In the genomic region with DNA sequence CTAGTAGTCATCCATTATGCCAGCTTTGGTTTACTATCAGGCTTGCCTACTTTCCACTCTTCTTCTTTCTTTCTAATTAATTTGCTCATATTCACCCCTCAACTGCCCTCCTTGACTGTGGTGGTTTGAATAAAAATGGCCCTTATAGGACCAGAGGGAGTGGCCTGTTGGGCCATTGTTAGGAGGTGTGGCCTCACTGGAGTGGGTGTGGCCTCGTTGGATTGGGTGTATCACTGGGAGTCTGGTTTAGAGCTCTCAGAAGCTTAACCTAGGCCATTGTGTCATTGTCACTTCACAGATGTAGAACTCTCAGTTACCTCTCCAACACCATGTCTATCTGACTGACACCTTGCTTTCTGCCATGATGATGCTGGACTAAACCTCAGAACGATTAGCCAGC, we compare ENCODE assay signal across 21 mouse cellular contexts. TPM values are rescaled to one million over a fixed set of nuclear protein-coding genes. Genes with fewer than 3 reads are reported as not detected.
DNase-seq lines count a peak whose midpoint lies in the region; ATAC-seq and TF ChIP-seq lines count a peak whose summit lies in the region.
"Had no signal": no experiment of that assay in that cellular context is flagged by ENCODE, and none has a peak within 500 bp of the region (broad histone marks: within the 10 kb centered on the region; RNA-seq: fewer than 3 reads in every experiment).

No protein-coding gene starts in this region.

- no peak overlapping the region for H3K9ac ChIP-seq in liver, postnatal 0 days (replicated peaks)
- H3K9ac ChIP-seq in midbrain, embryonic 16.5 days (ENCODE audit: low read depth, low read length): no peak overlapping the region
- H3K9ac ChIP-seq: embryonic facial prominence, embryonic 12.5 days; forebrain, embryonic 12.5 days had no signal

- DNase-seq in liver: peak; percentile 17
- DNase-seq in liver, postnatal 0 days: no peak
- peak; percentile 45 for DNase-seq in ES-CJ7 (ENCODE audit: low read depth, low spot score)
- DNase-seq in ZHBTc4 (ENCODE audit: low read depth, low spot score): peak; percentile 75
- DNase-seq in heart, adult 18-20 months: no peak
- DNase-seq: adrenal gland, adult 8-10 months; adrenal gland, postnatal 14 days; adrenal gland, postnatal 36 days; cerebellum, adult 11-12 months; cerebellum, adult 2 months; cerebellum, adult 9-10 months; cerebellum, postnatal 10 days; cerebellum, postnatal 25 days had no signal

- no peak overlapping the region for H3K4me3 ChIP-seq in liver, postnatal 0 days (ENCODE audit: low read depth, low read length)
- no peak overlapping the region for H3K4me3 ChIP-seq in midbrain, embryonic 16.5 days (ENCODE audit: low read depth, low read length)
- H3K4me3 ChIP-seq: embryonic facial prominence, embryonic 10.5 days; embryonic facial prominence, embryonic 12.5 days; forebrain, embryonic 12.5 days had no signal

- WGBS in liver, postnatal 0 days (ENCODE audit: insufficient replicate concordance): 51% methylated on average over 2 of the region's 2 CpGs
- 85% methylated on average over 2 of the region's 2 CpGs for WGBS in midbrain, embryonic 16.5 days

- no peaks in the 10 kb centered on the region for H3K36me3 ChIP-seq in liver, postnatal 0 days (replicated peaks; ENCODE audit: insufficient read depth, low read length)
- H3K36me3 ChIP-seq in midbrain, embryonic 16.5 days (ENCODE audit: control insufficient read depth, insufficient read depth, low read length): no peaks in the 10 kb centered on the region
- H3K36me3 ChIP-seq: embryonic facial prominence, embryonic 10.5 days; embryonic facial prominence, embryonic 12.5 days; forebrain, embryonic 12.5 days had no signal

- H3K4me2 ChIP-seq in liver, postnatal 0 days (ENCODE audit: low read depth, low read length): no peak overlapping the region
- H3K4me2 ChIP-seq in midbrain, embryonic 16.5 days (ENCODE audit: low read length): no peak overlapping the region
- H3K4me2 ChIP-seq: embryonic facial prominence, embryonic 12.5 days; forebrain, embryonic 12.5 days had no signal

- no peak overlapping the region for H3K27ac ChIP-seq in liver, postnatal 0 days (ENCODE audit: low read depth)
- H3K27ac ChIP-seq in midbrain, embryonic 16.5 days (ENCODE audit: low read length): no peak overlapping the region
- H3K27ac ChIP-seq: embryonic facial prominence, embryonic 10.5 days; embryonic facial prominence, embryonic 12.5 days; forebrain, embryonic 12.5 days had no signal

- no peak for TF ChIP-seq EP300 in liver, postnatal 0 days (IDR thresholded peaks at IDR 0.05; ENCODE audit: low read depth)

- no peaks in the 10 kb centered on the region for H3K27me3 ChIP-seq in liver, postnatal 0 days (ENCODE audit: insufficient read depth, low read length)
- H3K27me3 ChIP-seq in midbrain, embryonic 16.5 days (ENCODE audit: control insufficient read depth, insufficient read depth, low read depth, low read length): no peaks in the 10 kb centered on the region
- H3K27me3 ChIP-seq: embryonic facial prominence, embryonic 12.5 days; forebrain, embryonic 12.5 days had no signal

- ATAC-seq in liver, postnatal 0 days: no peak
- ATAC-seq in midbrain, embryonic 16.5 days: no peak
- no peak for ATAC-seq in activated CD4-positive, CD25-positive, alpha-beta regulatory T cell, adult 4 months
- ATAC-seq: forebrain, embryonic 14.5 days; forebrain, embryonic 16.5 days had no signal

- no peaks in the 10 kb centered on the region for H3K9me3 ChIP-seq in liver, postnatal 0 days (ENCODE audit: low read length)
- no peaks in the 10 kb centered on the region for H3K9me3 ChIP-seq in midbrain, embryonic 16.5 days (replicated peaks; ENCODE audit: control insufficient read depth, low read length, poor library complexity, severe bottlenecking)
- H3K9me3 ChIP-seq: embryonic facial prominence, embryonic 10.5 days; embryonic facial prominence, embryonic 12.5 days; forebrain, embryonic 12.5 days had no signal

- no peak for TF ChIP-seq CTCF in liver, postnatal 0 days (IDR thresholded peaks at IDR 0.05; ENCODE audit: low read depth)

- H3K4me1 ChIP-seq in liver, postnatal 0 days (ENCODE audit: insufficient read depth): no peaks in the 10 kb centered on the region
- H3K4me1 ChIP-seq in midbrain, embryonic 16.5 days (ENCODE audit: control insufficient read depth, insufficient read depth, low read length): no peaks in the 10 kb centered on the region
- H3K4me1 ChIP-seq: embryonic facial prominence, embryonic 12.5 days had no signal

RNA-seq across cellular contexts. Expression of a gene that starts 10.8 kb away (rescaled TPM):
- 203 and 222 TPM in 2 replicates for polyA plus RNA-seq in liver, postnatal 0 days (2015; fragmentation: Nextera tagmentation; extraction: Ambion mirVana)
- 363 and 373 TPM in 2 replicates for polyA plus RNA-seq in midbrain, embryonic 16.5 days (2015; fragmentation: Nextera tagmentation; extraction: Ambion mirVana)
- 100 to 1,000 TPM; 185 to 203 TPM for polyA plus RNA-seq in activated CD4-positive, CD25-positive, alpha-beta regulatory T cell, adult 4 months (2017; shearing (Covaris generic))
- total RNA-seq in heart, adult 18-20 months (2021): 100 to 1,000 TPM; 572 to 648 TPM

RNA-seq across cellular contexts. Expression of a gene that starts 59.8 kb away (rescaled TPM):
- 6.4 and 9.2 TPM in 2 replicates for polyA plus RNA-seq in liver, postnatal 0 days (2015; fragmentation: Nextera tagmentation; extraction: Ambion mirVana)
- polyA plus RNA-seq in midbrain, embryonic 16.5 days (2015; fragmentation: Nextera tagmentation; extraction: Ambion mirVana): 4.2 and 5.4 TPM in 2 replicates
- polyA plus RNA-seq in activated CD4-positive, CD25-positive, alpha-beta regulatory T cell, adult 4 months (2017; shearing (Covaris generic)): under 1 TPM in 1 of 2 experiments, not detected in 1; 0.33 TPM
- 1 to 10 TPM; 1.0 to 2.3 TPM for total RNA-seq in heart, adult 18-20 months (2021)
- total RNA-seq: MEL had no signal

Comparison
In these comparisons a context has a peak if more than half of its experiments do, and no peak if none do; other contexts are left out.
1. DNase-seq: peak in liver (single experiment), ES-CJ7 (single experiment) and ZHBTc4 (single experiment); none in liver, postnatal 0 days (single experiment) and heart, adult 18-20 months (0 of 2).